Mouse (Mus musculus): ENCODE data around the gene Nploc4. TPM values are rescaled to one million over a fixed set of nuclear protein-coding genes. Genes with fewer than 3 reads are reported as not detected.

Gene Nploc4
- 67.9 and 103 TPM in 2 replicates for polyA plus RNA-seq (2012; rRNA removed; ENCODE audit: low replicate concordance)

DNA sequence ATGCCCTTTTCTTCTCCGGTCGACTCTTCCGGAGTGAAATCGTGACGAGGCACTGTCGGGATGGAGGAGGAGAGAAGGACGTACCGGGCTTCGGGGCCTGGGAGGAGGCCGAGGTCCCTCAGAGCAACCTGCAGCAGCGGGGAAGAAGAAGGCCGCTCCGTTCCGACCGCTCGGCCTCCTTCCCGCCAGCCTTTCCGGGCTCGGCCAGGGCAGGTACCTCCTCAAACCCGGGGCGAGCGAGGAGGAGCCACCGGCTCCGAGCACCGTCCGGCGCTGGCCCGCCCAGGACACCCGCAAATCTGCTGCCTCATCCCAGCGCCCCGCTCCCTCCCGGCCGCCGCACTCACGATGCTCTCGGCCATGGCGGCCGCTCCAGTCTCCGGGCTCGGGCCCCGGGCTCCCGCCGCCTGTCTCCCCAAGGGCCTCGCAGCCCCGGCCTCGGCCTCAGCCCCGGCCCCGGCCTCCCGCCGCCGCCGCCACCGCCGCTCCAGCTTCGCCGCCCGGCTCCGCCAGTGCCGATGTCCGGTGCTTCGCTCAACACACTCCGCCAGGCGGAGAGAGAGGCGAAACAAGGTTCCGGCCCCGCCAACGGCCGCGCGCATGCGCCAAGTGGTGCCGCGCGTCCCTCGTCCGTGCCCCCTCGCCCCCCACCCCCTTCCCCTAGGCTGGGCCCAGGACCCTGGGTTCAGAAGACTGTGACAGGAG lies at the start of gene Nploc4:
Nploc4 (minus strand) TSS at position 557 of the 705 bp plus-strand sequence.

DNA sequence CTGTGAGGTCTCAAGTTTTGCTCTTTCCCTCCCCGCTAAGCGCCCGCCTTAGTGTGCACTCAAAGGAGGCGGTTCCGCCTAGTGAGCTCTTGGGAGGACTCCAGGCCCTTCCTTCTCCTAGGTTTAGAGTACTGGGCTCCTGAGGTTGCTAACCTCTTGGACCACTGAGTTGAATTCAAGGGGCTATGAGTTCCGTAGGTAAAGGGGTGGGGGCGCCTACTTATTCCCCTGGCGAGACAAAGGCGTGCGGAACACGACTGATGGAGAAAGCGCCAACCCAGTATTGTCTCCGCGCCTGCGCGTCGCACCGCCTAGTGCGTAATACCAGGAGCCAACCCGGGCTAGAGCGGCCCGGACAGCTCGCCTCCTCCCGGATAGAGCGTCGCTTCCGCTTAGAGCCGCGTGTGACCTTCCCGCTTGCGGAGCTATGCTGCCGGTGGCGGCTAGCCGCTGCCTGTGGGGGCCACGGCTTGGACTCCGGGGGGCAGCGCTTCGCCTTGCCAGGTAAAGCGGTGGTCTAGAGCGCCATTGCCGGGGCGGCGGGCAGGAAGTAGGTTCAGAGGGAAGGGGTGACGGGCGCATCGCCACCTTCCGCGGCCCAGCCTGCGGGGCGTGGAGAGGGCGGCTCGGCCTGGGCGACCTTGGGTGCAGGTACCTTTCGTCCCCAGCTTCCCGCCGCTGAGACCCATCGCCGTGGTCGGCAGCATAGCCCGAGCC lies 46.9 kb upstream of the Nploc4 start, which contains the start of gene Mrpl12:
Mrpl12 (plus strand) TSS at position 349 of the 717 bp plus-strand sequence.

DNA sequence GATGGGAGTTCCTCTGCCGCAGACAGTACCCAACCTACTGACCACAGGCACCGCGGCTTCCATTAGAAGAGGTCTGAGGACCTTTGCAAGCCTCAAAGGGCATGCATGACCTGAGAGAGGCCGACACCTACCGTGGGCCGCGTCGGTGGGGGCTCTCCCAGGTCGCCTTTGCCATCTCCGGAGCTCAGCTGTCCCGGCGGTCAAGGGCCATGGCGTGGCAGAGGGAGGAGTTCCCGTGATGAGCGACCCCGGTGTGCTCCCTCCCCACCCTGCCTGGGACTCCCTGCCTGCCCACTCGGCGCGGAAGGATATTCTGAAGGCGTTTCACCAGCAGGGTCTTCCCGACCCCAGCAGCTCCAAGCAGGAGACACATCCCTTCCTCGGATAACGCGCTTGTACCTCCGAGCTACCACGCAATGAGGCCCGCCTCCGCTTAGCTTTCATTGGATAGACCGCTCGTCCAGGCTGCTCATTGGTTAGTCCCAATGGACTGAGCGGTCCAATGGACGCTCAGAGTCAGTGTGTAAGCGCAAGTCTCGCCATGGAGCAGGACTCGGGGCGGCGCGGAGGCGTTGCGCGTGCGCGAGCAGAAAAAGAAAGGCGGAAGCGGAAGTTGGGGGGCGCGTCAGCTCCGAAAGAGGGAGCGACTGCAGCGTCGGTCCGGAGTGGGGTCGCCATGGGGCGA lies 29.7 kb upstream of the Nploc4 start, which contains the start of gene Arl16:
Arl16 (minus strand) TSS at position 557 of the 685 bp plus-strand sequence.

DNA sequence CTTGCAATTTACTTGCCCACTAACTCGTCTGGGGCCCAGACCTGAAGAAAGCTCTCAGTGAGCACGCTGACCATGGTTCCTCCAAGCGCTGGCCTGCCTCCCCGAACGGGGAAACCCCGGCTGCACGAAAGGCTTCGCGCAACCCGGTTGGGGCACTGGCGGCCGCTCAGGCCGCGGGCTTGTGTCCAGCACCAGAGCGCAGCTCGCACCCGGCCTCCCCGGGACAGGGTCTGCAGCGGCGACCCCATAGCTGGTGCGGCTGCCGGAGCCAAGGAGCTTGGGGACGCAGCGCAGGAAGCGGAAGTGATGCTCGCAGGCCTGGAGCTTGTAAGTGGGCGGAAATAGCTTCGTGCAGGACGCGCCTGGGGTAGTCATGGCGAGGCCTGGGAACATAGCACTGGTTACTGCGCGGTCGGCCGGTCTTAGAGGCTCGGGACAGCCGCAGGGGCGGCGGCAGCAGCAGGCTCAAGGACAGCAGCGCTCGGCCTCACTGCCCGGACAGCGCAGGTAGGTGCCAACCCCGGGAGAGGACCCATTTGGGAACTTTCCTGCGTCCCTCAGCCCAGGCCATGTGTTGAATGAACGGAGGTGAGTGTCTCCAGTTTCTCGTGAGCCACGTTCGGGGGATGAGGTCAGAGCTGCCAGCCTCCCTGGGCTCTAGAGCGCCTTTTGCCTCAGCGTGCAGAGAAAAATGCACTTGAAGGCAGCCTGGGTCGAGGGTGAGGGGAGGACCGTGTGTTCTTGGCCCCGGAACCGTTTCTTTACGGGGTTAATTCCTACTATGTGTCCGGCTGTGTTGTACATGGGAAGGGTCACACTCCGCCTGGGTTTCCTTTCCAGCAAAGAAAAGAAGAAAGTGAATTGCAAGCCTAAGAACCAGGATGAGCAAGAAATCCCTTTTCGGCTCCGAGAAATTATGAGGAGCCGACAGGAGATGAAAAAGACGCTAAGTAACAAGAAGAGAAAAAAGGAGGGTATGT lies 20.6 kb upstream of the Nploc4 start, which contains the start of the genes Oxld1 and Ccdc137:
Oxld1 (minus strand) TSS at position 297 of the 980 bp plus-strand sequence.
Ccdc137 (plus strand) TSS at position 344 of the 980 bp plus-strand sequence.

DNA sequence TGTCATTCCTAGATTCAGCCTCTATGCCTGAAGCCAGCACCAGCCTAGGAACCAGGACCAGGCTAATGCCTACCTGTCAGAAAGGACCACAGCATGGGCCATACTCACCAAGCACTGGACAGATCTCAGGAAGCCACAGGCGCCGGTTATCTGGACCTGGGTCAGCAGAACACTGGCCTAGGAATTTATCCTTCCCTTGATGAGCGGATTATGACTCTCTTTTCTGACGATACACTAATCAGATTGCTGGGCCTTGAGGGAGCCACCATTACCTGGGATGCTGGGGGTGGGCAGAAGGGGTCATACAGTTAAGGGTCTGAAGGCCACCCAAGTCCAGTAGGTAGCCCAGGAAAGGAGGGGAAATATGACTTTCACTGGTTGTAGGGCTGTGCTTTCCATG lies 15.8 kb upstream of the Nploc4 start, which contains the start of gene Pde6g:
Pde6g (minus strand) TSS at position 195 of the 400 bp plus-strand sequence.

DNA sequence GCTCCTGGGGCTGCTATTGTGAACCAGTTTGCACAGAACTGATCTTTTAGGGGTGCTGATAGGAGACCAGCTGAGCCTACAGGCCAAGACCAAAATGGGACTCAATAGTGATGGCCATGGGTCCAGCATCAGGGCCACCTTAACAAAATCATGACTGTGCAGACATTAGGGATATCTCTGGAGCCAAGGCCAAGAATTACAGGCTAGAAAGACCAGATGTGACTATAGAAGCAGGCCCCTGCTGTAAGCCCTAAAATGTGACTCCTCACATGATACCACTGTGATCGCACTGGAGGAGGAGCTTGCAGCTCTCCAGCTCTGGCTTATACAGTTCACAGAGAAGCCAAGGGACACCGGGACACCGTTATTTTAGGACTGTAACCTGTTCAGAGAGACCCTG lies 4.8 kb upstream of the Nploc4 start, which contains the start of gene Tspan10:
Tspan10 (plus strand) TSS at position 301 of the 400 bp plus-strand sequence.

DNA sequence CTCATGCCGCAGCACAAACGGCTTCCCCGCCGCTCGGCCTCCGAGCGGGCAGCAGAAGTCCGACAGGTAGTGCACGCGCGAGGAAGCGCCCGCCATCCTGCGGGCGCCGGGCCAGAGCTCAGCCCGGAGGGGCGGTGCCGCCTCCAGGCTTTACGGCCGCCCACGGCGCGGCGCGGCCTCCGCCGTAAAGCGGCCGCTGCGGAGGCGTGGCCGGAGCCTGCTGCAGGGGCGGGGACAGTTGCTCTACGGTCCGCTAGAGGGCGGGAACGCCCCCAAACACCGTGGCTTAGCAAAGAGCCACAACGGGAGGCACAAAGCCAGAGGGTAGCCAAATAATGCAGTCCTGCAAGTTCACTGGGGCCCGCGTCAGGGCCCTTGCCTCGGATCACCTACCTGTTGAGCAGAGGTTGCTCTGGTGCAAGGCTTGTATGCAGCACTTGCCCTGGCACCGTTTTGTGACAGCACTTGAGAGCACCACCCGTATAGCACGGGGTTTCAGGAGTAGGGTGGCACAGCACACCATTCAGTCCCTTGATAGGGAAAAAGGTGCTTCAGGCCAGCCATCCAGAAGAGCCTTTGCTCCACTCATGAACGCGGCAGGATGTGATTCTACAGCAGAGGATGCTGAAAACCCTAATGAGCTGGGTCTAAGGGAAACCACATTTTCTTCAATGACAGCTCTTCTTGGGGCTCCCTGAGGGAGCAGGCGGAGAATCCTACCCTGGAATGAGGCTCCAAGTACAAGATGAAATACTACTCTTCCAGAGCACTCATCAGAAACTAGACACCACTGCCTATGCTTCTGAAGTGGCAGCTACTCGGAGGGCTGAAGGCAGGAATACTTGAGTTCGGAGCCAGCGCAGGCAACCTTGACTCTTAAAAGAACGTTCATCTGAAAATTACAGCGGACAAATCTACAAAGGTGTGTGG lies 58.6 kb downstream of the Nploc4 start, which contains the start of gene Faap100:
Faap100 (minus strand) TSS at position 154 of the 930 bp plus-strand sequence.

DNA sequence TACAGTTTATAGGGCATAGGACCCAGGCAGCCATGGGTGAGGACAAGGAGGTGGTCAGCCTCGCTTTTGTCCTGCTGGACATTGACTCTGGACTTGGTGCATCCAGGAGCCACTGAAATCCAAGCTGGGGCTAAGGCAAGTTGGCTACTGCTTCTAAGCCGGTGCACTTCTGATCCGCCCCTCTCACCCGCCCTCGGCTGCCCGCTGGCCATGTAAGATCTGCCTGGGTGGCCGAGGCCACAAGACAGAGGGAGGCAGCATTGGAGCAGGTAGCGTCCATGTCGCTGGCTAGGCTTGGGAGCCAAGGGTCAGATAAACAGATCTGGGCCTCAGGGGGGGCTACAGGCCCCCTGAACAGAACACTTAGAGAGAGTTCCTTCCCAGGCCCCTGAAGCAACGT lies 76.2 kb downstream of the Nploc4 start, which contains the start of gene Fscn2:
Fscn2 (plus strand) TSS at position 240 of the 400 bp plus-strand sequence.

DNA sequence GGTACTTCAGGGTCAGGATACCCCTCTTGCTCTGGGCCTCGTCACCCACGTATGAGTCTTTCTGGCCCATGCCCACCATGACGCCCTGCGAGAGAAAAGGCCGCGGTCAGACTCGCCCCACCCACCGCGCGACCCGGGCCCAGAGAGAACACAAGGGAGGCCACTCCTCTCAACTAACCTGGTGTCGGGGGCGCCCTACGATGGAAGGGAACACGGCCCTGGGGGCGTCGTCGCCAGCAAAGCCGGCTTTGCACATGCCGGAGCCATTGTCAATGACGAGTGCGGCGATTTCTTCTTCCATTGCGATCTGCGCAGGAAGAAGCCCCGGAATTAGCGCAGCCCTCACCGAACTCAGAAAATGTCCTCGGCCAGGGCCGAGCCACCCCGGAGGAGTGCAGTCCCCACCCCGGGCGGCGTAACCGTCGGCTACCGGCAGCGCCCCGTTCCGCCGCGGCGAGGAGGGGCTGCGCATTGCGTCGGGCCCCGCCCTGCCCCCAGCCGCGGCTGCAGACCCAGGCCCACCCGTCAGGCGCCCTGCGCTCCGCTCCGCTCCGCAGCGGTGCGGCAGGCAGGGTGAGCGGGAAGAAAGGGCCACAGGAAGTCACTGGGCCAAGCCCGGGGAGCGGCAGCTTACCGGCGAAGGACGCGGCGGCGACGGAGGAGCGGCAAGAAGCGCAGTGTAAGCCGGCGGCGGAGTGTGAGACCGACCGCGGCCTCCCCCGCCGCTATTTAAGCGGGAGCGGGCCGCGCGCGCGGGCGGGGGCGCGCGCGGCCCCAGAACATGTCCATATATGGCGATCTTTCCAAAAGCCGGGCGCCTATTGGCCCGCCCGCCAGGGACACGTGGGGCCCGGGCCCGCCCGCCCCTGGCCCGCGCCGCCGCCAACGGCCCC lies 89.5 kb downstream of the Nploc4 start, which contains the start of gene Actg1:
Actg1 (minus strand) TSS at position 752 of the 893 bp plus-strand sequence.

Other genes with a start within 250 kb of the Nploc4 start
- gene Bahcc1, start 204.8 kb downstream of the Nploc4 start, polyA plus RNA-seq (2012; rRNA removed; ENCODE audit: low replicate concordance) = 8.7 and 13.2 TPM in 2 replicates
- gene Actg1, start 89.2 kb downstream of the Nploc4 start, polyA plus RNA-seq (2012; rRNA removed; ENCODE audit: low replicate concordance) = 880 and 1,219 TPM in 2 replicates
- 0.07 and 0.10 TPM in 2 replicates for gene Fscn2, start 76.2 kb downstream of the Nploc4 start, polyA plus RNA-seq (2012; rRNA removed; ENCODE audit: low replicate concordance)
- 47.6 and 79.8 TPM in 2 replicates for gene Faap100, start 58.9 kb downstream of the Nploc4 start, polyA plus RNA-seq (2012; rRNA removed; ENCODE audit: low replicate concordance)
- 3.3 and 5.9 TPM in 2 replicates for gene Tspan10, start 4.9 kb upstream of the Nploc4 start, polyA plus RNA-seq (2012; rRNA removed; ENCODE audit: low replicate concordance)
- 0.43 and 2.0 TPM in 2 replicates for gene Pde6g, start 15.8 kb upstream of the Nploc4 start, polyA plus RNA-seq (2012; rRNA removed; ENCODE audit: low replicate concordance)
- gene Oxld1, start 20.4 kb upstream of the Nploc4 start, polyA plus RNA-seq (2012; rRNA removed; ENCODE audit: low replicate concordance) = 37.1 and 39.9 TPM in 2 replicates
- 12.1 and 23.9 TPM in 2 replicates for gene Ccdc137, start 20.4 kb upstream of the Nploc4 start, polyA plus RNA-seq (2012; rRNA removed; ENCODE audit: low replicate concordance)
- gene Arl16, start 29.9 kb upstream of the Nploc4 start, polyA plus RNA-seq (2012; rRNA removed; ENCODE audit: low replicate concordance) = 23.2 and 25.3 TPM in 2 replicates
- 84.8 and 162 TPM in 2 replicates for gene Mrpl12, start 46.9 kb upstream of the Nploc4 start, polyA plus RNA-seq (2012; rRNA removed; ENCODE audit: low replicate concordance)
- 769 and 1,138 TPM in 2 replicates for gene Slc25a10, start 54.1 kb upstream of the Nploc4 start, polyA plus RNA-seq (2012; rRNA removed; ENCODE audit: low replicate concordance)
- gene Gcgr, start 93.0 kb upstream of the Nploc4 start, polyA plus RNA-seq (2012; rRNA removed; ENCODE audit: low replicate concordance) = 0.96 and 2.7 TPM in 2 replicates
- gene Mcrip1, start 112.0 kb upstream of the Nploc4 start, polyA plus RNA-seq (2012; rRNA removed; ENCODE audit: low replicate concordance) = 142 and 150 TPM in 2 replicates
- 143 TPM in 1 of 2 replicates, not detected in the other for gene Ppp1r27, start 113.4 kb upstream of the Nploc4 start, polyA plus RNA-seq (2012; rRNA removed; ENCODE audit: low replicate concordance)
- gene P4hb, start 135.5 kb upstream of the Nploc4 start, polyA plus RNA-seq (2012; rRNA removed; ENCODE audit: low replicate concordance) = 141 and 220 TPM in 2 replicates
- 741 and 971 TPM in 2 replicates for gene Arhgdia, start 143.9 kb upstream of the Nploc4 start, polyA plus RNA-seq (2012; rRNA removed; ENCODE audit: low replicate concordance)
- gene Alyref, start 160.7 kb upstream of the Nploc4 start, polyA plus RNA-seq (2012; rRNA removed; ENCODE audit: low replicate concordance) = 11.0 and 20.7 TPM in 2 replicates
- 122 and 159 TPM in 2 replicates for gene Anapc11, start 160.7 kb upstream of the Nploc4 start, polyA plus RNA-seq (2012; rRNA removed; ENCODE audit: low replicate concordance)
- 1.7 and 5.2 TPM in 2 replicates for gene Npb, start 170.8 kb upstream of the Nploc4 start, polyA plus RNA-seq (2012; rRNA removed; ENCODE audit: low replicate concordance)
- gene Pcyt2, start 180.2 kb upstream of the Nploc4 start, polyA plus RNA-seq (2012; rRNA removed; ENCODE audit: low replicate concordance) = 242 and 269 TPM in 2 replicates
- 77.0 and 95.0 TPM in 2 replicates for gene Sirt7, start 187.5 kb upstream of the Nploc4 start, polyA plus RNA-seq (2012; rRNA removed; ENCODE audit: low replicate concordance)
- 45.1 and 52.6 TPM in 2 replicates for gene Mafg, start 195.9 kb upstream of the Nploc4 start, polyA plus RNA-seq (2012; rRNA removed; ENCODE audit: low replicate concordance)
- gene Pycr1, start 206.1 kb upstream of the Nploc4 start, polyA plus RNA-seq (2012; rRNA removed; ENCODE audit: low replicate concordance) = 11.2 and 12.4 TPM in 2 replicates
- gene Myadml2, start 210.4 kb upstream of the Nploc4 start, polyA plus RNA-seq (2012; rRNA removed; ENCODE audit: low replicate concordance) = 0.44 and 29.6 TPM in 2 replicates
- 0.22 and 0.60 TPM in 2 replicates for gene Notum, start 223.5 kb upstream of the Nploc4 start, polyA plus RNA-seq (2012; rRNA removed; ENCODE audit: low replicate concordance)
- 94.3 and 126 TPM in 2 replicates for gene Aspscr1, start 235.3 kb upstream of the Nploc4 start, polyA plus RNA-seq (2012; rRNA removed; ENCODE audit: low replicate concordance)

Measured in mammary gland, adult 2 months (tissue).